Mouse (Mus musculus): ENCODE results near the gene Cdc37. TPM values are rescaled to one million over a fixed set of nuclear protein-coding genes. Genes with fewer than 3 reads are reported as not detected.

The Cdc37 gene
- polyA plus RNA-seq, 1 experiment from 2014 or later = 357 TPM

DNA sequence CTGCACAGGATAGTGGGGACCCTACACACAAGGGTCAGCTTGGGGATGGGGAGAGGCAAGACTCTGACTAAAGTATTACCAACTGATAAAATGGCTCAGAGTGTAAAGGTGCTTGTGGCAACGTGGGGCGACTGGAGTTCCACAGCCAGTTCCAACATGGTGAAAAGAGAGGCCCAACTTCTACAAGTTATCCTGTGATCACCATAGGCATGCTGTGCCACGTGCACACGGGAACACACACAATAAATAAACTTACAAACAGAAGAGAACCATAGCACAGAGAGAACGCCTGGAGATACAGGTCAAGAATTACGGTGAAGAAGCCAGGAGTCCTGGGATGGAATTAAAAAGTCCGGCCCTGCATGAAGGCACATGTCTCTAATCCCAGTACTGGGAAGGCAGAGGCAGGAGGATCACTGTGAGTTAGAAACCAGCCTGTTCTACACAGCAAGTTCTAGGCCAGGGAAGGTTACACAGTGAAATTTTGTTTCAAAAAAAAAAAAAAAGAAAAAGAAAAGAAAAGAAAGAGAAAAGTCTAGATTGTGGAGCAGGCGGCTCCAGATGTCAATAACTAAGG lies 617 bp downstream of the Cdc37 start:
- WGBS = 12% methylated on average over 8 of the region's 8 CpGs
- peaks cover 31% of the 10 kb centered on the region for H3K36me3 ChIP-seq
- H3K9ac ChIP-seq (replicated peaks) = peak overlapping the region; percentile 80
- H3K9me3 ChIP-seq = no peaks in the 10 kb centered on the region
- H3K27me3 ChIP-seq = no peaks in the 10 kb centered on the region
- peak overlapping the region; percentile 72 for H3K4me3 ChIP-seq (replicated peaks)
- H3K4me1 ChIP-seq (replicated peaks) = peaks cover 52% of the 10 kb centered on the region
- H3K27ac ChIP-seq = peak overlapping the region; percentile 82; the same call in 1 of the 2 replicates
- H3K4me2 ChIP-seq = peak overlapping the region; percentile 88
- ATAC-seq (ENCODE audit: insufficient number of reproducible peaks, insufficient read depth, low FRiP score, low TSS enrichment, low read depth) = no peak

DNA sequence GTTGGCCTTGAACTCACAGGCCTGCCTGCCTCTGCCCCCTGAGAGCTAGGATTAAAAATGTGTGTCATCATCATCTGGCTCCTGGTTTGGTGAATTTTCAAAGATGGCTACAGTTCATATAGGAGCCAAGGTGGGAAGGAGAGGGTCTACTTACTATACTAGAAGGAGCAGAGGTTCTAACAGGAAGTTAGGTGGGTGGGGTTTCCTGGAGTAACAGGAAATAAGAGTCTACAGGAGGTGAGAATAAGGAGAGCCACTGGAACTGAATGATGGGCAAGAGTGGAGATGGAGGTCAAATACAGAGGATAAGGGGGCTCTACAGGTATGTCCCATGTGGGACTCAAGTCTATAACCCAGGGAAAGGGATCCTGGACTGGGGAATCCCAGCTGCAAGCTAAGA lies 1.4 kb downstream of the Cdc37 start:
- peaks cover 38% of the 10 kb centered on the region for H3K36me3 ChIP-seq
- peak overlapping the region; percentile 72 for H3K4me3 ChIP-seq (replicated peaks)
- peak overlapping the region; percentile 88 for H3K4me2 ChIP-seq
- no peaks in the 10 kb centered on the region for H3K9me3 ChIP-seq
- H3K27ac ChIP-seq = no peak overlapping the region
- peak overlapping the region; percentile 80; the same call in 1 of the 2 replicates for H3K9ac ChIP-seq (replicated peaks)
- no peak for ATAC-seq (ENCODE audit: insufficient number of reproducible peaks, insufficient read depth, low FRiP score, low TSS enrichment, low read depth)
- no peaks in the 10 kb centered on the region for H3K27me3 ChIP-seq
- H3K4me1 ChIP-seq (replicated peaks) = peaks cover 44% of the 10 kb centered on the region

DNA sequence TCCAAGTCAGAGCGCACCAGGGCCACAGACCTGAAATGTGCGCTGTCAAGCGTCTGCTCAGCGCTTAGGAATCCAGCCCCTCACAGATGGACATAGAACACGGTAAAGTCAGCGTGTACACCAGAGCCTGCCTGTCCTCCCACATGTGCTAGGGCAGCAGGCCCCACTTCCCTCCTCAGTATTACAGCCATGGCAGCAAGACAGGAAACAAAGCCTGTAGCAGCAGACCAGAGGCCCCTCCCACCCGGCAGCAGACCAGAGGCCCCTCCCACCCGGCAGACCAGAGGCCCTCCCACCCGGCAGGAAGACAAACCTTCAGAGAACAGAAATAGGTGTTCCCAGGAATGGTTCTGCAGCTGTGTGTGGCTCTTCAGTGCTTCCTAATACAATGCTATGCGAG lies 3.1 kb downstream of the Cdc37 start:
- Histone ChIP-seq H3K27me3 (no peaks in the 10 kb centered on the region), H3K36me3 (peaks cover 56% of the 10 kb centered on the region), H3K4me1 (replicated peaks) (peaks cover 32% of the 10 kb centered on the region), H3K9me3 (no peaks in the 10 kb centered on the region), H3K27ac (peak overlapping the region; percentile 53; the same call in 1 of the 2 replicates), H3K4me2 (peak overlapping the region; percentile 48), H3K9ac (replicated peaks) (peak overlapping the region; percentile 42; the same call in 1 of the 2 replicates), H3K4me3 (replicated peaks) (peak overlapping the region; percentile 16)
- no peak for ATAC-seq (ENCODE audit: insufficient number of reproducible peaks, insufficient read depth, low FRiP score, low TSS enrichment, low read depth)
- 47% methylated on average over 10 of the region's 10 CpGs for WGBS

DNA sequence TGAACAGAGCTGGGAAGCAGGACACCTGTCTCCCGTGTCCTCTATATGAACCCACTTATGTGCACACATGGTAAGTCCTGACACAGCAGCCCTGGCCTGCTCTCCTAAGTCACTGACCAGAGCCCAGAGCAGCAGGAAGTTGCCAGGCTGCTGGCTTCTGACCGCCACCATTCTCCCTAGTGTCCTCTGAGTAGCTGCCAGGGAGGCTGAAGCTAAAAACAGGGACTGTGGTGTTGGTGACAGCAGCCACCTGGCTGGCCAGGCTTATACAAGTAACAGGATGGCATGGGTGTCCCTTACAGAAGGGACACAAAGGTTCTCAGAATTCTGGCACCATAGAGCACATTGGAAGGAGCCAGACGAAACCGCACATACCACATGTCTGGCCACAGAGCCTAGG lies 4.4 kb downstream of the Cdc37 start:
- H3K4me3 ChIP-seq (replicated peaks) = no peak overlapping the region
- H3K9ac ChIP-seq (replicated peaks) = no peak overlapping the region
- H3K4me1 ChIP-seq (replicated peaks) = peaks cover 32% of the 10 kb centered on the region
- no peaks in the 10 kb centered on the region for H3K9me3 ChIP-seq
- peaks cover 68% of the 10 kb centered on the region for H3K36me3 ChIP-seq
- no peaks in the 10 kb centered on the region for H3K27me3 ChIP-seq
- no peak overlapping the region for H3K27ac ChIP-seq
- 97% methylated on average over 4 of the region's 4 CpGs for WGBS
- H3K4me2 ChIP-seq = no peak overlapping the region
- no peak for ATAC-seq (ENCODE audit: insufficient number of reproducible peaks, insufficient read depth, low FRiP score, low TSS enrichment, low read depth)

DNA sequence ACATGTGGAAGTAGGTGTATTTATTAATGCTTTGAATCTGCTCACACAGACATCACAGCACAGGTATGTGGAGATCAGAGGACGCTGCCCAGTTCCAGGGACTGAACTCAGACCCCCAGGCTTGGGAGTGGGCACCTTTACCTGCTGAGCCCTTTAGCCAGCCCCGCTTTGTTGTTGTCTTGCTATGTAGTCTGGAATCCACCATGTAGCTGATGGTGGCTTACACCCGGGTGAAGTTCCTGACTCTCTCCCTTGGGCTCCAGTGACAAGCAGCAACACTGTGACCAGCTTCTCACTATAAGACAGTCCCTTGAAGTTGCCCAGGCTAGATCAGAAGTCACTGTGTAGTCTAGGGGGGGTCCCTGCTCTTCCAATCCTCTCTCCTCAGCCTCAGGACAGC lies 5.4 kb downstream of the Cdc37 start:
- Histone ChIP-seq H3K27me3 (no peaks in the 10 kb centered on the region), H3K4me1 (replicated peaks) (peaks cover 32% of the 10 kb centered on the region), H3K4me2 (no peak overlapping the region), H3K9me3 (no peaks in the 10 kb centered on the region), H3K36me3 (peaks cover 79% of the 10 kb centered on the region), H3K27ac (no peak overlapping the region), H3K9ac (replicated peaks) (no peak overlapping the region), H3K4me3 (replicated peaks) (no peak overlapping the region)
- ATAC-seq (ENCODE audit: insufficient number of reproducible peaks, insufficient read depth, low FRiP score, low TSS enrichment, low read depth) = no peak
- WGBS = 94% methylated on average over 3 of the region's 3 CpGs

DNA sequence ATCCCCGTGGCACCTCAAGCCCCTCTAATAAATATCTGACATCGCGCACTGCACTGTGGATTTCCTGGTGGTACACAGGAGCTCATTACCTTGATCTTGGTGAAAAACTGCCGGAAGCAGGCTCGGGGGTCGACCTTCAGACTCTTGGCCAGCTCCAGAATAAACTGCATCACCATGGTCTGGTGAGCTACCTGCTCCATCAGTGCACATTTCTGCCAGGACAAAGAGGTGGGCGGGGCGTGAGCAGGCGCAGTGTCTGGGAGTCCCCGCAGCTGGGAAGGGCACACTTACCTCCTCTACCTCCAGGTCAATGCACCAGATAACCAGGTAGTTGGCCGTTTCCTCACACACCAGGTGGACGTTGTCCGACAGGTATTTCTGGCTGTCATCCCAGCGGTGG lies 7.9 kb downstream of the Cdc37 start:
- WGBS = 92% methylated on average over 14 of the region's 14 CpGs
- no peaks in the 10 kb centered on the region for H3K27me3 ChIP-seq
- H3K9ac ChIP-seq (replicated peaks) = no peak overlapping the region
- no peaks in the 10 kb centered on the region for H3K9me3 ChIP-seq
- H3K4me2 ChIP-seq = no peak overlapping the region
- H3K4me3 ChIP-seq (replicated peaks) = no peak overlapping the region
- peaks cover 11% of the 10 kb centered on the region for H3K4me1 ChIP-seq (replicated peaks)
- H3K27ac ChIP-seq = no peak overlapping the region
- no peak for ATAC-seq (ENCODE audit: insufficient number of reproducible peaks, insufficient read depth, low FRiP score, low TSS enrichment, low read depth)
- peaks cover 96% of the 10 kb centered on the region for H3K36me3 ChIP-seq

DNA sequence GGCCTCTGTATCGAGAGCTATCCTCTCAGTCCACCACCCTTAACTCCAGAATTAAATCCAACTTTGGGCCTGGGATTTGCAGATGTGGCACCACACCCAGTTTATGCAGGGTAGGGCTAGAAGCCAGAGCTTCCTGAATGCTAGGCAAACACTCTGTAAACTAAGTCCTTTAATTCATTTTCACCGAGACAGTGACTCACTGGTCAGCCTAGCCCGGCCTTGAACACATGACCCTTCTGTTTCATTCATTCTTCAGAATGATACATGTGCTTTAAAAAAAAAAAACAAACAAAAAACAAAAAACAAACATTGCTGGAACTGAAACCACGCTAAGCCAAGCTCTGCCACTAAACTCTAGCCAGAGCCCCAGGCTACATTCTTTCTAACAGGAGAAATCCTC lies 11.4 kb downstream of the Cdc37 start:
- H3K36me3 ChIP-seq = peaks cover 63% of the 10 kb centered on the region
- ATAC-seq (ENCODE audit: insufficient number of reproducible peaks, insufficient read depth, low FRiP score, low TSS enrichment, low read depth) = no peak
- WGBS = 87% methylated on average over 4 of the region's 4 CpGs

DNA sequence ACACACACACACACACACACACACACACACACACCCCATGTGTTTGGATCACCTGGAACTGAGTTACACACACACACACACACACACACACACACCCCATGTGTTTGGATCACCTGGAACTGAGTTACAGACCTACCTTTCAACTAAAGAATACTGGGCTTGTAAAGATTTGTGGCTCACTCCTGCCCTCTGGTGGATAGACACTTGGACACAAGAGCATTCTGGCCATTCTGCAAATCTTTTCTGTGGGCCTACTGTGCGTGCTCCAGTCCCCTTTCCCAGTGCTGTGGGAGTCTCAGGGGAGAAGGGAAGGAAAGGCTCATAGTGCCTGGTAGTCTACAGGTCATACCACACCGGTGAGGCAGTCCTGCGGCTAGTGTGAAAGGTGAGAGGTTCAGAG lies 12.6 kb downstream of the Cdc37 start:
- Histone ChIP-seq H3K4me3 (replicated peaks) (no peak overlapping the region), H3K27me3 (no peaks in the 10 kb centered on the region), H3K4me2 (no peak overlapping the region), H3K36me3 (peaks cover 52% of the 10 kb centered on the region), H3K9ac (replicated peaks) (no peak overlapping the region), H3K4me1 (replicated peaks) (no peaks in the 10 kb centered on the region), H3K27ac (no peak overlapping the region), H3K9me3 (no peaks in the 10 kb centered on the region)
- 50% methylated on average over 3 of the region's 3 CpGs for WGBS
- no peak for ATAC-seq (ENCODE audit: insufficient number of reproducible peaks, insufficient read depth, low FRiP score, low TSS enrichment, low read depth)

More for the DNA sequence above, 11.4 kb downstream of the Cdc37 start:
- H3K4me2 ChIP-seq = no peak overlapping the region
- no peaks in the 10 kb centered on the region for H3K4me1 ChIP-seq (replicated peaks)
- H3K27ac ChIP-seq = no peak overlapping the region
- H3K9ac ChIP-seq (replicated peaks) = no peak overlapping the region
- H3K27me3 ChIP-seq = no peaks in the 10 kb centered on the region
- no peaks in the 10 kb centered on the region for H3K9me3 ChIP-seq
- H3K4me3 ChIP-seq (replicated peaks) = no peak overlapping the region

DNA sequence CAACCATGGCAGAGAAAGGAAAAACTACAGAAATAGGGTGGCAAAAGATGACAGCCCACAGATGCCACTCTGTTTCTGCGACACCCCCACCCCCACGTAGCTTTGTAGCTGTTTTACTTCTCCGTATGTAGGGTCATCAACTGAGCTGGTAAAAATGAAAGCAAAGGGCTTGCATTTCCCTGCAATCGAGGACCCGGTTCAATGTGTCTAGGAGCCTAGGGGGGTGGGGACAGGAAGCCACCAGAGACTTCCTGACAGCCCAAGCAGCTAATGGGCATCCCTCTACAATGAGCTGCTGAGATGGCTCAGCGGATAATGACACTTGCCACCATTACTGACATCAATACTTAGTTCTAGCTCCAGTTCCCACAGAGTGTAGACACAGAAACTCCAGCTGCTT lies 13.4 kb downstream of the Cdc37 start:
- Histone ChIP-seq H3K27me3 (no peaks in the 10 kb centered on the region), H3K9ac (replicated peaks) (no peak overlapping the region), H3K4me2 (no peak overlapping the region), H3K27ac (0 out of 2 replicates have a peak overlapping the region, but pooled peaks have one; percentile 7), H3K4me3 (replicated peaks) (no peak overlapping the region), H3K4me1 (replicated peaks) (no peaks in the 10 kb centered on the region), H3K36me3 (peaks cover 43% of the 10 kb centered on the region), H3K9me3 (no peaks in the 10 kb centered on the region)
- 88% methylated on average over 6 of the region's 6 CpGs for WGBS
- no peak for ATAC-seq (ENCODE audit: insufficient number of reproducible peaks, insufficient read depth, low FRiP score, low TSS enrichment, low read depth)

DNA sequence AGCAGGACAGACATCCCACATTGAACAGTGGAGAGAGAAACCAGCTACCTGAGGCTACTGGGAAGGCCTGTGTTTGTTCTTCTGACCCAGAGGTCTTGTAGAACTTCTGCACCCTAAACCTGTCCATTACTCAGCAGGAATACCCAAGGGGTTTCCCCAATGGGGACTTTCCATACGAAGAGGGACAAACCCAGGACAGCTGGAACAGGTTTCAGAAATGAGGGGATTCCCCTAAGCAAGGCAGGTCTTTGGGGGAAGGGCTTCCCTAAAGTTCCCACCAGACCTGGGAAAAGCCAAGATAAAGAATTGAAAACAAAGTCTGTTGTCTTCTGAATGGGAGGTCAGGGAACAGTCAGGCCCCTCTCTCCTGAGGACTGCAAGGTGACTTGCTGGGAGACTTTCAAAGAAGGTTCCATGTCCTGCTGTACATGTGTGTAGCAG lies 13.8 kb downstream of the Cdc37 start:
- no peak overlapping the region for H3K4me3 ChIP-seq (replicated peaks)
- H3K4me2 ChIP-seq = no peak overlapping the region
- no peaks in the 10 kb centered on the region for H3K27me3 ChIP-seq
- no peak for ATAC-seq (ENCODE audit: insufficient number of reproducible peaks, insufficient read depth, low FRiP score, low TSS enrichment, low read depth)
- no peaks in the 10 kb centered on the region for H3K4me1 ChIP-seq (replicated peaks)
- H3K36me3 ChIP-seq = peaks cover 39% of the 10 kb centered on the region
- 52% methylated on average over 1 of the region's 1 CpGs for WGBS
- no peak overlapping the region for H3K9ac ChIP-seq (replicated peaks)
- H3K9me3 ChIP-seq = no peaks in the 10 kb centered on the region
- no peak overlapping the region for H3K27ac ChIP-seq

DNA sequence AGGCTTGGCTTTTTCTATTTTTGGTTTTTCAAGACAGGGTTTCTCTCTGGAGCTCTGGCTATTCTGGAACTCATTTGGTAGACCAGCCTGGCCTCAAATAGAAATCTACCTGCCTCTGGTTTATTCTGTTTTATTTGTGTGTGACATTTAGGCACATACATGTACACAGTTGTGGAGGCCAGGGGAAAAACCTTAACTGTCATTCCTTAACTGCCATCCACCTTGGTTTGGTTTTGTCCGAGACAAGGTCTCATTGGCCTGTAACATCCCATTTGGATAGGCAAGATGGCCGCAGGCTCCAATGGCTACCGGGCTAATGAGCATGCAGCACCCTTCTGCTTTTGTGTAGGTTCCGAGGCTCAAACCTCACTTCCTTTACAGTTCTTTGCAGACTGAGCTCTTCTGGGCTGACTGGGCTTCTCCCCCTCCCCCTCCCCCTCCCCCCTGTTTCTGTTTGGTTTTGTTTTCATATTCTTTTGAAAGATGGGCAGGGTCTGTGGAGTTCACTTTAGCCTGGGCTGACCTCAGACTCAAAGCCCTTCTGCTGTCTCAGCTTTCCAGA lies 14.4 kb downstream of the Cdc37 start:
- no peak overlapping the region for H3K4me2 ChIP-seq
- H3K27ac ChIP-seq = no peak overlapping the region
- H3K4me3 ChIP-seq (replicated peaks) = no peak overlapping the region
- H3K9ac ChIP-seq (replicated peaks) = no peak overlapping the region
- H3K9me3 ChIP-seq = no peaks in the 10 kb centered on the region
- no peak for ATAC-seq (ENCODE audit: insufficient number of reproducible peaks, insufficient read depth, low FRiP score, low TSS enrichment, low read depth)
- peaks cover 34% of the 10 kb centered on the region for H3K36me3 ChIP-seq
- 82% methylated on average over 4 of the region's 4 CpGs for WGBS
- H3K27me3 ChIP-seq = no peaks in the 10 kb centered on the region
- peaks cover 2% of the 10 kb centered on the region for H3K4me1 ChIP-seq (replicated peaks)

Measured in limb, embryonic 12.5 days (tissue).